Comparison of ENCODE assay signal across 7 mouse cellular contexts in genomic region chr6:86670873-86671272, GRCm38 (mm10). TPM values are rescaled to one million over a fixed set of nuclear protein-coding genes. Genes with fewer than 3 reads are reported as not detected.
A peak's percentile ranks its signal among the peaks of the same experiment; 100 is the strongest.
DNase-seq lines count a peak whose midpoint lies in the region; ATAC-seq and TF ChIP-seq lines count a peak whose summit lies in the region.

No protein-coding gene starts in this region.

- 13% methylated on average over 2 of the region's 2 CpGs for WGBS in lung, embryonic 14.5 days

- ATAC-seq in lung, embryonic 14.5 days (ENCODE audit: insufficient read depth), result no peak

- H3K4me2 ChIP-seq in lung, embryonic 14.5 days, result no peak overlapping the region

- DNase-seq in 416B (ENCODE audit: low read depth), result peak; percentile 93
- DNase-seq in CD4-positive helper T cell, adult 2 months (ENCODE audit: low read depth, low spot score), result peak; percentile 82
- peak; percentile 77 for DNase-seq in c-Kit-negative CD71-positive TER-119-positive erythroid progenitor cells, embryonic 14.5 days (ENCODE audit: low read depth, low spot score)
- DNase-seq in fat pad, adult 2 months (ENCODE audit: extremely low read depth, low read depth, low spot score), result peak; percentile 45
- peak; percentile 62 for DNase-seq in kidney, postnatal 10 days
- DNase-seq in lung, embryonic 14.5 days, result peak; percentile 95
- DNase-seq in retina, adult 2 months (ENCODE audit: low read depth, low spot score), result peak; percentile 65

- no peaks in the 10 kb centered on the region for H3K9me3 ChIP-seq in lung, embryonic 14.5 days (ENCODE audit: low read depth, low read length)

- H3K9ac ChIP-seq in lung, embryonic 14.5 days, result no peak overlapping the region

- H3K4me1 ChIP-seq in lung, embryonic 14.5 days (ENCODE audit: insufficient read depth), result no peaks in the 10 kb centered on the region

- H3K4me3 ChIP-seq in lung, embryonic 14.5 days (ENCODE audit: low read depth, low read length), result no peak overlapping the region

- H3K36me3 ChIP-seq in lung, embryonic 14.5 days (ENCODE audit: insufficient read depth), result peaks cover 39% of the 10 kb centered on the region

- no peaks in the 10 kb centered on the region for H3K27me3 ChIP-seq in lung, embryonic 14.5 days (ENCODE audit: insufficient read depth, low read length)

- TF ChIP-seq CTCF in lung, embryonic 14.5 days (IDR thresholded peaks at IDR 0.05; ENCODE audit: low read depth), result peak; percentile 96

- no peak overlapping the region for H3K27ac ChIP-seq in lung, embryonic 14.5 days (ENCODE audit: low read depth)

RNA-seq across cellular contexts. Expression of gene Mxd1, which starts 1.9 kb away (rescaled TPM):
- 11.2 and 11.3 TPM in 2 replicates for polyA plus RNA-seq in lung, embryonic 14.5 days (2014; fragmentation: Nextera tagmentation; extraction: Ambion mirVana)

RNA-seq across cellular contexts. Expression of gene Snrnp27, which starts 13.4 kb away (rescaled TPM):
- 108 and 112 TPM in 2 replicates for polyA plus RNA-seq in lung, embryonic 14.5 days (2014; fragmentation: Nextera tagmentation; extraction: Ambion mirVana)

RNA-seq across cellular contexts. Expression of gene Asprv1, which starts 42.9 kb away (rescaled TPM):
- polyA plus RNA-seq in lung, embryonic 14.5 days (2014; fragmentation: Nextera tagmentation; extraction: Ambion mirVana), result 0.42 and 0.60 TPM in 2 replicates

Comparison
In these comparisons a context has a peak if more than half of its experiments do, and no peak if none do; other contexts are left out.
1. DNase-seq: peak in every context shown above with its lines; median percentile 95 in lung, embryonic 14.5 days; 93 in 416B; 82 in CD4-positive helper T cell, adult 2 months; 77 in c-Kit-negative CD71-positive TER-119-positive erythroid progenitor cells, embryonic 14.5 days; 65 in retina, adult 2 months; 62 in kidney, postnatal 10 days; 45 in fat pad, adult 2 months.